8 mouse cellular contexts compared by ENCODE assay signal in genomic region chr12:89813718-89814117, GRCm38 (mm10).
A peak's percentile ranks its signal among the peaks of the same experiment; 100 is the strongest.
DNase-seq lines count a peak whose midpoint lies in the region; ATAC-seq lines count a peak whose summit lies in the region.
"Had no signal": no experiment of that assay in that cellular context is flagged by ENCODE, and none has a peak within 500 bp of the region (broad histone marks: within the 10 kb centered on the region; RNA-seq: fewer than 3 reads in every experiment).

No protein-coding gene starts in this region.

- no peak overlapping the region for H3K9ac ChIP-seq in kidney, embryonic 15.5 days
- 0 out of 2 replicates have a peak overlapping the region, but pooled peaks have one; percentile 14 for H3K9ac ChIP-seq in embryonic facial prominence, embryonic 14.5 days (ENCODE audit: low read depth, low read length)
- peak overlapping the region; percentile 60 for H3K9ac ChIP-seq in midbrain, embryonic 16.5 days (ENCODE audit: low read depth, low read length)

- ATAC-seq in kidney, embryonic 15.5 days (replicated peaks; ENCODE audit: low FRiP score): no peak
- no peak for ATAC-seq in embryonic facial prominence, embryonic 14.5 days (ENCODE audit: low read depth)
- ATAC-seq in midbrain, embryonic 16.5 days: no peak

- H3K4me2 ChIP-seq in kidney, embryonic 15.5 days: peak overlapping the region; percentile 91
- H3K4me2 ChIP-seq in embryonic facial prominence, embryonic 14.5 days (ENCODE audit: low read depth, low read length): peak overlapping the region; percentile 66
- peak overlapping the region; percentile 82 for H3K4me2 ChIP-seq in midbrain, embryonic 16.5 days (ENCODE audit: low read length)

- no peak overlapping the region for H3K27ac ChIP-seq in kidney, embryonic 15.5 days
- H3K27ac ChIP-seq in embryonic facial prominence, embryonic 14.5 days (replicated peaks; ENCODE audit: low read depth, low read length): no peak overlapping the region
- H3K27ac ChIP-seq in hindbrain, embryonic 10.5 days: no peak overlapping the region
- peak overlapping the region; percentile 39 for H3K27ac ChIP-seq in midbrain, embryonic 16.5 days (ENCODE audit: low read length)

- DNase-seq in kidney, adult 11 months: no peak
- no peak for DNase-seq in embryonic facial prominence, embryonic 14.5 days (ENCODE audit: low spot score)
- DNase-seq in hindbrain, embryonic 10.5 days (ENCODE audit: low spot score): no peak
- DNase-seq in urinary bladder, postnatal 10 days (ENCODE audit: low spot score): no peak
- DNase-seq in kidney, postnatal 4 days: no peak
- DNase-seq: adrenal gland, postnatal 10 days had no signal

- H3K4me1 ChIP-seq in kidney, embryonic 15.5 days: peaks cover 19% of the 10 kb centered on the region
- H3K4me1 ChIP-seq in embryonic facial prominence, embryonic 14.5 days (ENCODE audit: control insufficient read depth, insufficient read depth, low read length): peaks cover 5% of the 10 kb centered on the region
- H3K4me1 ChIP-seq in hindbrain, embryonic 10.5 days (replicated peaks): peaks cover 24% of the 10 kb centered on the region
- peaks cover 16% of the 10 kb centered on the region for H3K4me1 ChIP-seq in midbrain, embryonic 16.5 days (ENCODE audit: control insufficient read depth, insufficient read depth, low read length)

- H3K4me3 ChIP-seq in kidney, embryonic 15.5 days (replicated peaks): peak overlapping the region; percentile 50
- H3K4me3 ChIP-seq in embryonic facial prominence, embryonic 14.5 days (ENCODE audit: low read depth, low read length): peak overlapping the region; percentile 38
- peak overlapping the region; percentile 62; the same call in 1 of the 2 replicates for H3K4me3 ChIP-seq in hindbrain, embryonic 10.5 days
- peak overlapping the region; percentile 49 for H3K4me3 ChIP-seq in midbrain, embryonic 16.5 days (ENCODE audit: low read depth, low read length)

- peaks cover 28% of the 10 kb centered on the region for H3K27me3 ChIP-seq in kidney, embryonic 15.5 days
- H3K27me3 ChIP-seq in embryonic facial prominence, embryonic 14.5 days (replicated peaks; ENCODE audit: control insufficient read depth, insufficient read depth, low read length): peaks cover 8% of the 10 kb centered on the region; the same call in 1 of the 2 replicates
- peaks cover 20% of the 10 kb centered on the region for H3K27me3 ChIP-seq in hindbrain, embryonic 10.5 days (ENCODE audit: insufficient read depth, poor library complexity, severe bottlenecking)
- H3K27me3 ChIP-seq in midbrain, embryonic 16.5 days (ENCODE audit: control insufficient read depth, insufficient read depth, low read depth, low read length): no peaks in the 10 kb centered on the region

- 53% methylated on average over 5 of the region's 5 CpGs for WGBS in kidney, embryonic 15.5 days
- 53% methylated on average over 5 of the region's 5 CpGs for WGBS in embryonic facial prominence, embryonic 14.5 days
- WGBS in hindbrain, embryonic 10.5 days: 78% methylated on average over 5 of the region's 5 CpGs
- WGBS in midbrain, embryonic 16.5 days: 74% methylated on average over 5 of the region's 5 CpGs

- no peaks in the 10 kb centered on the region for H3K36me3 ChIP-seq in kidney, embryonic 15.5 days
- H3K36me3 ChIP-seq in embryonic facial prominence, embryonic 14.5 days (ENCODE audit: control insufficient read depth, insufficient read depth, low read length): no peaks in the 10 kb centered on the region
- no peaks in the 10 kb centered on the region for H3K36me3 ChIP-seq in hindbrain, embryonic 10.5 days
- no peaks in the 10 kb centered on the region for H3K36me3 ChIP-seq in midbrain, embryonic 16.5 days (ENCODE audit: control insufficient read depth, insufficient read depth, low read length)

- H3K9me3 ChIP-seq in kidney, embryonic 15.5 days (replicated peaks): no peaks in the 10 kb centered on the region
- H3K9me3 ChIP-seq in embryonic facial prominence, embryonic 14.5 days (ENCODE audit: control insufficient read depth, low read length): no peaks in the 10 kb centered on the region
- no peaks in the 10 kb centered on the region for H3K9me3 ChIP-seq in hindbrain, embryonic 10.5 days
- no peaks in the 10 kb centered on the region for H3K9me3 ChIP-seq in midbrain, embryonic 16.5 days (replicated peaks; ENCODE audit: control insufficient read depth, low read length, poor library complexity, severe bottlenecking)
